Mouse (Mus musculus) limb, embryonic 14.5 days (tissue): ENCODE data around the gene Fam178b. TPM values are rescaled to one million over a fixed set of nuclear protein-coding genes. Genes with fewer than 3 reads are reported as not detected.

Experiments
- ATAC-seq: fragments of 200-750 bp; cut with Nextera tagmentation; 2 replicates; pipeline ENCODE4 v1.8.0; 2017; ENCODE audit warnings: low read depth, moderate number of reproducible peaks, moderate TSS enrichment; ENCODE audit not compliant: low FRiP score
- DNase-seq: peaks from one replicate; pipeline ENCODE4 v3.0.0-alpha.2; 2015; ENCODE audit warnings: low spot score
- H3K27ac ChIP-seq: fragments of 300-500 bp; sonication (generic); replicated peaks from 2 replicates; pipeline ENCODE4 v1.5.1; 2014; ENCODE audit warnings: low read depth, mild to moderate bottlenecking, low read length, moderate library complexity, mixed read lengths
- H3K27me3 ChIP-seq: fragments of 300-500 bp; sonication (generic); 2 replicates; pipeline ENCODE4 v1.6.1; 2014; ENCODE audit warnings: low read length, mixed read lengths; ENCODE audit not compliant: control insufficient read depth, insufficient read depth
- H3K36me3 ChIP-seq: fragments of 300-500 bp; sonication (generic); 2 replicates; pipeline ENCODE4 v1.6.1; 2014; ENCODE audit warnings: mild to moderate bottlenecking, low read length, moderate library complexity, mixed read lengths; ENCODE audit not compliant: control insufficient read depth, insufficient read depth
- H3K4me1 ChIP-seq: fragments of 300-500 bp; sonication (generic); 2 replicates; pipeline ENCODE4 v1.6.1; 2014; ENCODE audit warnings: antibody characterized with exemption, low read length, mixed read lengths; ENCODE audit not compliant: control insufficient read depth, insufficient read depth
- H3K4me2 ChIP-seq: fragments of 300-500 bp; sonication (generic); replicated peaks from 2 replicates; pipeline ENCODE4 v1.6.1; 2014; ENCODE audit warnings: low read depth, mild to moderate bottlenecking, low read length, moderate library complexity; ENCODE audit not compliant: severe bottlenecking
- H3K4me3 ChIP-seq: fragments of 300-500 bp; sonication (generic); replicated peaks from 2 replicates; pipeline ENCODE4 v1.5.1; 2014; ENCODE audit warnings: low read length
- H3K9ac ChIP-seq: fragments of 300-500 bp; sonication (generic); 2 replicates; pipeline ENCODE4 v1.6.1; 2014; ENCODE audit warnings: mild to moderate bottlenecking, low read depth, low read length, moderate library complexity; ENCODE audit not compliant: severe bottlenecking
- H3K9me3 ChIP-seq: fragments of 300-500 bp; sonication (generic); 2 replicates; pipeline ENCODE4 v1.6.1; 2016; ENCODE audit warnings: low read length; ENCODE audit not compliant: control insufficient read depth
- POLR2A ChIP-seq: fragments of 200-500 bp; IDR thresholded peaks from 2 replicates; pipeline ENCODE4 v1.8.0; 2012; ENCODE audit warnings: inconsistent platforms, mild to moderate bottlenecking, moderate library complexity, borderline replicate concordance; ENCODE audit not compliant: insufficient read depth, insufficient read length; ENCODE audit errors: extremely low read depth
- WGBS: fragments of 180-500 bp; shearing (Covaris S2); extraction: QIAGEN DNeasy Blood & Tissue Kit; methylation state at CpG from one replicate; pipeline ENCODE4 v1.1.7; 2014; 5-methylcytosine and 5-hydroxymethylcytosine counted together
- polyA plus RNA-seq, 2 experiments: library from polyadenylated mRNA; depleted of rRNA in 1 of 2; stranded (reverse) in 1 of 2; unstranded in 1 of 2; fragments of >200 nt; fragmentation: Nextera tagmentation in 1 of 2; extraction: Ambion mirVana in 1 of 2; gene quantifications; 2 replicates each; pipeline versions ENCODE4 v1.2.1 to v1.2.3; 2012 to 2014

The Fam178b gene
- polyA plus RNA-seq, 2 experiments, result 0.67 to 1.5 TPM

GRCm38 (mm10) chr1:36536397-36536728 is 146.6 kb downstream of the Fam178b start:
- H3K4me1 ChIP-seq, result no peaks in the 10 kb centered on the region
- H3K9me3 ChIP-seq, result no peaks in the 10 kb centered on the region
- ATAC-seq, result no peak
- H3K4me2 ChIP-seq, result no peak overlapping the region
- H3K9ac ChIP-seq, result no peak overlapping the region
- no peak overlapping the region for H3K4me3 ChIP-seq
- H3K36me3 ChIP-seq, result peaks cover 42% of the 10 kb centered on the region
- H3K27ac ChIP-seq, result no peak overlapping the region
- WGBS, result 69% methylated on average over 8 of the region's 8 CpGs
- TF ChIP-seq POLR2A, result no peak
- no peaks in the 10 kb centered on the region for H3K27me3 ChIP-seq
- DNase-seq, result no peak

- TF ChIP-seq POLR2A, result no peak
- H3K27ac ChIP-seq, result no peak overlapping the region
- H3K4me3 ChIP-seq, result no peak overlapping the region
- H3K9ac ChIP-seq, result no peak overlapping the region
- WGBS, result 84% methylated on average over 11 of the region's 11 CpGs
- ATAC-seq (no peak), DNase-seq (no peak)
- H3K9me3 ChIP-seq, result no peaks in the 10 kb centered on the region
- peaks cover 40% of the 10 kb centered on the region for H3K36me3 ChIP-seq
- no peaks in the 10 kb centered on the region for H3K27me3 ChIP-seq
- no peak overlapping the region for H3K4me2 ChIP-seq
- no peaks in the 10 kb centered on the region for H3K4me1 ChIP-seq
These were observed 147.2 kb downstream of the Fam178b start for GRCm38 (mm10) chr1:36535477-36536396.

- no peak for TF ChIP-seq POLR2A
These were observed 148.4 kb downstream of the Fam178b start for GRCm38 (mm10) chr1:36534595-36535058.

GRCm38 (mm10) chr1:36533546-36533945 is 149.4 kb downstream of the Fam178b start:
- TF ChIP-seq POLR2A, result no peak
- DNase-seq, result no peak
- Histone ChIP-seq H3K4me1 (no peaks in the 10 kb centered on the region), H3K9ac (no peak overlapping the region), H3K4me2 (no peak overlapping the region), H3K4me3 (no peak overlapping the region), H3K36me3 (peaks cover 25% of the 10 kb centered on the region), H3K27me3 (no peaks in the 10 kb centered on the region), H3K9me3 (no peaks in the 10 kb centered on the region), H3K27ac (no peak overlapping the region)
- WGBS, result 72% methylated on average over 6 of the region's 6 CpGs
- 0 out of 2 replicates have a peak, but pooled peaks have one; percentile 23 for ATAC-seq

More at GRCm38 (mm10) chr1:36534595-36535058, 148.4 kb downstream of the Fam178b start:
- DNase-seq (no peak), ATAC-seq (no peak)
- 70% methylated on average over 6 of the region's 6 CpGs for WGBS
- H3K4me2 ChIP-seq, result no peak overlapping the region
- no peaks in the 10 kb centered on the region for H3K9me3 ChIP-seq
- H3K9ac ChIP-seq, result no peak overlapping the region
- no peaks in the 10 kb centered on the region for H3K27me3 ChIP-seq
- no peak overlapping the region for H3K4me3 ChIP-seq
- no peak overlapping the region for H3K27ac ChIP-seq
- no peaks in the 10 kb centered on the region for H3K4me1 ChIP-seq
- peaks cover 36% of the 10 kb centered on the region for H3K36me3 ChIP-seq

GRCm38 (mm10) chr1:36531461-36531860 is 151.5 kb downstream of the Fam178b start:
- WGBS, result 95% methylated on average over 12 of the region's 12 CpGs
- no peaks in the 10 kb centered on the region for H3K4me1 ChIP-seq
- no peak for TF ChIP-seq POLR2A
- H3K27ac ChIP-seq, result no peak overlapping the region
- no peaks in the 10 kb centered on the region for H3K9me3 ChIP-seq
- peaks cover 24% of the 10 kb centered on the region for H3K36me3 ChIP-seq
- DNase-seq (no peak), ATAC-seq (no peak)
- no peak overlapping the region for H3K4me2 ChIP-seq
- H3K4me3 ChIP-seq, result no peak overlapping the region
- no peak overlapping the region for H3K9ac ChIP-seq
- H3K27me3 ChIP-seq, result no peaks in the 10 kb centered on the region
